Mouse (Mus musculus) layer of hippocampus, adult 9-11 months (tissue): ENCODE measurements around the gene Musk.
A peak's percentile ranks its signal among the peaks of the same experiment; 100 is the strongest.

Source experiments
- DNase-seq: peaks from one replicate; pipeline ENCODE4 v3.0.0; 2022

Musk gene

DNA sequence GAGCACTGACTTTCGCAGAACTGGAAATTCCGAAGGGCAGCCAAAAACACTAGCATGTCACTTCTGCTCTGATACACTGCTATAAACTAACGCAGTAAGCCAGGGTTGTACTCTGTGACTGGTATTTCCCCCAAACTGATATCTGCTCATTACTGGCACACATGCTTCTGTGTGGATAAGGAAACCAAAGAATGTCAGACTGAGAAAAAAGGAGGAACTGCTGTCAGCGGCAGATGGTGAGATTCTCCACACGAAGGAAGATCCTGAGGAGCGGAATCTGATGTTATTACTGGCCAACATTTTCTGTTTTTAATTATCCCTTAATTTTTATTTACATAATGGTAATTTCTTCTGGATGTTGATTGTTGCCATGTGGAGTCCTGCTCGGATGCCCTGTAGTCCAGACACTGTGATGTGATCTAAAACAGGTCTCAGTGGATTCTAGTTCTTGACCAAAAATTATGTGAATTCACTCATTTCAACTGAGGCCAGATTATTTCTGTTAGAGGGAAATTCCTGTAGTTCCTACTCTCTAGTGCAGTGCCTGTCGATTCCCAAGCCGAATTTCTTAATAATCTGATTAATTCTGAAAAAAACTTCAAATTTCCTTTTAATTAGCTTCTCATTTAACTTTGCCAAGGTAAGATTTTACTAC lies 137.6 kb downstream of the Musk start:
- peak; percentile 7 for DNase-seq
